Mouse (Mus musculus) lung, adult 2 months (tissue): ENCODE results near the gene Dhx8.

Experiments
- CTCF ChIP-seq: fragments of 200-500 bp; IDR thresholded peaks from 2 replicates; pipeline ENCODE4 v1.5.1; 2011; ENCODE audit warnings: mild to moderate bottlenecking, low read length, control low read depth; ENCODE audit not compliant: insufficient read depth
- POLR2A ChIP-seq: fragments of 200-500 bp; IDR thresholded peaks from 2 replicates; pipeline ENCODE4 v1.6.1; 2011; ENCODE audit warnings: low read depth, mild to moderate bottlenecking, control low read depth, low read length, borderline replicate concordance; ENCODE audit errors: extremely low read depth

DNA sequence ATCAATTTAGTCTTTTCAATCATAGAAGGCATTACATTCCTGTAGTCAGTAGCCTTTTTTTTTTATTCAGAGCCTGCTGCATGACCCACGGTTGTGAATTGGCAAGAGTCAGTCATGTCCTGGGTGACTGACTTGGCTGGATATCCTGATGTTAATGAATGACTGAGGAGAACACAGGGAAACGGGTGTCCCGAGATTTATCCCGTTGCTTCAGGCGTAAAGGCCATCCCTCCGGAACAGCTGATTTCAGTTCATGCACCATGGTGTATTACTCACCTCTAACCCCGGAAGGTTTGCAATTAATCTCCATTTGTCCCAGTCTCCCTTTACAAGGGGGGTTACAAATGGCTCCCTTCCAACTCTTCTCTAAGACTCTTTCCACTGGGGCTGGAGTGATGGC lies 18.7 kb upstream of the Dhx8 start:
- TF ChIP-seq POLR2A (no peak), CTCF (no peak)
